Mouse (Mus musculus) lung, embryonic 16.5 days (tissue): ENCODE measurements around the gene Zfp866. TPM values are rescaled to one million over a fixed set of nuclear protein-coding genes. Genes with fewer than 3 reads are reported as not detected.
A peak's percentile ranks its signal among the peaks of the same experiment; 100 is the strongest.

Source experiments
- ATAC-seq: fragments of 200-750 bp; cut with Nextera tagmentation; 2 replicates; pipeline ENCODE4 v1.8.0; 2017; ENCODE audit warnings: low read depth, mild to moderate bottlenecking, moderate library complexity
- H3K27ac ChIP-seq: fragments of 300-500 bp; sonication (generic); 2 replicates; pipeline ENCODE4 v1.5.1; 2014; ENCODE audit warnings: mild to moderate bottlenecking, control low read depth, low read length
- H3K27me3 ChIP-seq: fragments of 300-500 bp; sonication (generic); 2 replicates; pipeline ENCODE4 v1.6.1; 2014; ENCODE audit warnings: low read depth, low read length, mixed read lengths; ENCODE audit not compliant: control insufficient read depth, insufficient read depth
- H3K36me3 ChIP-seq: fragments of 300-500 bp; sonication (generic); 2 replicates; pipeline ENCODE4 v1.6.1; 2014; ENCODE audit warnings: low read length; ENCODE audit not compliant: control insufficient read depth, insufficient read depth
- H3K4me1 ChIP-seq: fragments of 300-500 bp; sonication (generic); replicated peaks from 2 replicates; pipeline ENCODE4 v1.6.1; 2014; ENCODE audit warnings: low read length, mixed read lengths; ENCODE audit not compliant: control insufficient read depth, insufficient read depth
- H3K4me2 ChIP-seq: fragments of 300-500 bp; sonication (generic); 2 replicates; pipeline ENCODE4 v1.6.1; 2014; ENCODE audit warnings: low read depth, low read length, control low read depth
- H3K4me3 ChIP-seq: fragments of 300-500 bp; sonication (generic); 2 replicates; pipeline ENCODE4 v1.5.1; 2014; ENCODE audit warnings: mild to moderate bottlenecking, low read length, control low read depth
- H3K9ac ChIP-seq: fragments of 300-500 bp; sonication (generic); 2 replicates; pipeline ENCODE4 v1.6.1; 2014; ENCODE audit warnings: low read length, control low read depth
- H3K9me3 ChIP-seq: fragments of 300-500 bp; sonication (generic); 2 replicates; pipeline ENCODE4 v1.6.1; 2016; ENCODE audit warnings: low read length; ENCODE audit not compliant: control insufficient read depth
- WGBS: fragments of 180-500 bp; shearing (Covaris S2); extraction: QIAGEN DNeasy Blood & Tissue Kit; methylation state at CpG from one replicate; pipeline ENCODE4 v1.1.7; 2014; 5-methylcytosine and 5-hydroxymethylcytosine counted together
- polyA plus RNA-seq: library from polyadenylated mRNA; unstranded; fragments of >200 nt; fragmentation: Nextera tagmentation; extraction: Ambion mirVana; gene quantifications from 2 replicates; pipeline ENCODE4 v1.2.1, GENCODE M21; 2015

Zfp866 gene
- polyA plus RNA-seq, 1 experiment from 2014 or later, result 26.7 TPM

GRCm38 (mm10) chr8:69814881-69815280 is 23.9 kb upstream of the Zfp866 start:
- ATAC-seq, result no peak
- H3K9ac ChIP-seq, result no peak overlapping the region
- no peaks in the 10 kb centered on the region for H3K4me1 ChIP-seq
- no peak overlapping the region for H3K27ac ChIP-seq
- H3K9me3 ChIP-seq, result no peaks in the 10 kb centered on the region
- WGBS, result 80% methylated on average over 2 of the region's 2 CpGs
- H3K4me3 ChIP-seq, result no peak overlapping the region
- no peak overlapping the region for H3K4me2 ChIP-seq
- peaks cover 3% of the 10 kb centered on the region; the same call in 1 of the 2 replicates for H3K36me3 ChIP-seq
- no peaks in the 10 kb centered on the region for H3K27me3 ChIP-seq

- no peak overlapping the region for H3K9ac ChIP-seq
- H3K9me3 ChIP-seq, result no peaks in the 10 kb centered on the region
- H3K4me3 ChIP-seq, result no peak overlapping the region
- H3K4me2 ChIP-seq, result no peak overlapping the region
- peaks cover 31% of the 10 kb centered on the region for H3K36me3 ChIP-seq
- ATAC-seq, result no peak
- H3K27me3 ChIP-seq, result no peaks in the 10 kb centered on the region
- peaks cover 5% of the 10 kb centered on the region; the same call in 1 of the 2 replicates for H3K4me1 ChIP-seq
- H3K27ac ChIP-seq, result no peak overlapping the region
- 56% methylated on average over 3 of the region's 3 CpGs for WGBS
These were observed 18.8 kb upstream of the Zfp866 start for GRCm38 (mm10) chr8:69809820-69810219.

- Histone ChIP-seq H3K4me1 (peaks cover 5% of the 10 kb centered on the region; the same call in 1 of the 2 replicates), H3K9me3 (no peaks in the 10 kb centered on the region), H3K27me3 (no peaks in the 10 kb centered on the region), H3K4me3 (peak overlapping the region; percentile 56), H3K9ac (peak overlapping the region; percentile 70), H3K4me2 (peak overlapping the region; percentile 97), H3K27ac (no peak overlapping the region), H3K36me3 (peaks cover 36% of the 10 kb centered on the region)
- peak; percentile 40; the same call in 1 of the 2 replicates for ATAC-seq
- 2% methylated on average over 23 of the region's 23 CpGs for WGBS
These were observed 18.0 kb upstream of the Zfp866 start for GRCm38 (mm10) chr8:69808864-69809403.

- ATAC-seq, result peak; percentile 89
- Histone ChIP-seq H3K27ac (no peak within 1 kb of the TSS), H3K4me2 (peak within 1 kb of the TSS; percentile 97), H3K9me3 (no peaks in the 10 kb centered on the region), H3K27me3 (no peaks in the 10 kb centered on the region), H3K9ac (peak within 1 kb of the TSS; percentile 70), H3K4me3 (peak within 1 kb of the TSS; percentile 56), H3K4me1 (peaks cover 5% of the 10 kb centered on the region; the same call in 1 of the 2 replicates), H3K36me3 (peaks cover 43% of the 10 kb centered on the region)
- WGBS, result 8% methylated on average over 25 of the region's 28 CpGs
These were observed 17.3 kb upstream of the Zfp866 start, which contains the start of gene Gmip for GRCm38 (mm10) chr8:69808094-69808863. Gene Gmip (plus strand): TSS chr8:69808679.

GRCm38 (mm10) chr8:69807236-69807635 is 16.3 kb upstream of the Zfp866 start:
- H3K9me3 ChIP-seq, result no peaks in the 10 kb centered on the region
- H3K4me3 ChIP-seq, result no peak overlapping the region
- no peak overlapping the region for H3K9ac ChIP-seq
- no peak for ATAC-seq
- H3K4me1 ChIP-seq, result peaks cover 5% of the 10 kb centered on the region; the same call in 1 of the 2 replicates
- peaks cover 53% of the 10 kb centered on the region for H3K36me3 ChIP-seq
- no peak overlapping the region for H3K27ac ChIP-seq
- 91% methylated on average over 5 of the region's 5 CpGs for WGBS
- H3K4me2 ChIP-seq, result no peak overlapping the region
- H3K27me3 ChIP-seq, result no peaks in the 10 kb centered on the region

- no peak overlapping the region for H3K4me3 ChIP-seq
- H3K9me3 ChIP-seq, result no peaks in the 10 kb centered on the region
- peaks cover 5% of the 10 kb centered on the region; the same call in 1 of the 2 replicates for H3K4me1 ChIP-seq
- no peak overlapping the region for H3K9ac ChIP-seq
- H3K4me2 ChIP-seq, result no peak overlapping the region
- no peak overlapping the region for H3K27ac ChIP-seq
- ATAC-seq, result no peak
- H3K36me3 ChIP-seq, result peaks cover 67% of the 10 kb centered on the region
- 88% methylated on average over 9 of the region's 9 CpGs for WGBS
- H3K27me3 ChIP-seq, result no peaks in the 10 kb centered on the region
These were observed 14.5 kb upstream of the Zfp866 start for GRCm38 (mm10) chr8:69805491-69805890.

GRCm38 (mm10) chr8:69805086-69805485 is 14.1 kb upstream of the Zfp866 start:
- 90% methylated on average over 10 of the region's 10 CpGs for WGBS
- Histone ChIP-seq H3K4me2 (no peak overlapping the region), H3K9me3 (no peaks in the 10 kb centered on the region), H3K4me3 (no peak overlapping the region), H3K4me1 (peaks cover 5% of the 10 kb centered on the region; the same call in 1 of the 2 replicates), H3K27me3 (no peaks in the 10 kb centered on the region), H3K9ac (no peak overlapping the region), H3K27ac (no peak overlapping the region), H3K36me3 (peaks cover 71% of the 10 kb centered on the region)
- ATAC-seq, result no peak

- Histone ChIP-seq H3K4me2 (no peak overlapping the region), H3K4me1 (peaks cover 5% of the 10 kb centered on the region; the same call in 1 of the 2 replicates), H3K4me3 (no peak overlapping the region), H3K9me3 (no peaks in the 10 kb centered on the region), H3K27ac (no peak overlapping the region), H3K27me3 (no peaks in the 10 kb centered on the region), H3K9ac (no peak overlapping the region), H3K36me3 (peaks cover 77% of the 10 kb centered on the region)
- no peak for ATAC-seq
- 90% methylated on average over 6 of the region's 6 CpGs for WGBS
These were observed 13.6 kb upstream of the Zfp866 start for GRCm38 (mm10) chr8:69804537-69804936.

- Histone ChIP-seq H3K4me2 (no peak overlapping the region), H3K4me3 (no peak overlapping the region), H3K36me3 (peaks cover 88% of the 10 kb centered on the region), H3K9me3 (no peaks in the 10 kb centered on the region), H3K27me3 (no peaks in the 10 kb centered on the region), H3K27ac (no peak overlapping the region), H3K9ac (no peak overlapping the region), H3K4me1 (peaks cover 2% of the 10 kb centered on the region; the same call in 1 of the 2 replicates)
- 93% methylated on average over 7 of the region's 7 CpGs for WGBS
- no peak for ATAC-seq
These were observed 12.4 kb upstream of the Zfp866 start for GRCm38 (mm10) chr8:69803366-69803765.
